12 mouse cellular contexts compared by ENCODE assay signal in genomic region chr1:71775865-71776501, GRCm38 (mm10).
DNase-seq lines count a peak whose midpoint lies in the region; ATAC-seq and TF ChIP-seq lines count a peak whose summit lies in the region.
"Had no signal": no experiment of that assay in that cellular context is flagged by ENCODE, and none has a peak within 500 bp of the region (broad histone marks: within the 10 kb centered on the region; RNA-seq: fewer than 3 reads in every experiment).

No protein-coding gene starts in this region.

- no peak for TF ChIP-seq CTCF in lung, adult 2 months (IDR thresholded peaks at IDR 0.05; ENCODE audit: insufficient read depth, low read length)

- ATAC-seq in forebrain, embryonic 13.5 days: no peak
- no peak for ATAC-seq in forebrain, embryonic 11.5 days (replicated peaks; ENCODE audit: low FRiP score)
- ATAC-seq in embryonic facial prominence, embryonic 12.5 days (ENCODE audit: insufficient number of reproducible peaks, insufficient read depth, low FRiP score, low TSS enrichment): no peak; the same call in 1 of the 2 replicates
- ATAC-seq in midbrain, embryonic 15.5 days (replicated peaks): no peak

- H3K9ac ChIP-seq in forebrain, embryonic 13.5 days: no peak overlapping the region
- no peak overlapping the region for H3K9ac ChIP-seq in forebrain, embryonic 11.5 days (ENCODE audit: low read length)
- no peak overlapping the region for H3K9ac ChIP-seq in embryonic facial prominence, embryonic 12.5 days
- H3K9ac ChIP-seq in midbrain, embryonic 15.5 days: no peak overlapping the region

- no peak for DNase-seq in forebrain, embryonic 11.5 days (ENCODE audit: low spot score)
- no peak for DNase-seq in lung, adult 2 months
- DNase-seq in lung, postnatal 10 days: no peak
- no peak for DNase-seq in adrenal gland, postnatal 10 days
- no peak for DNase-seq in B cell, adult 2 months
- DNase-seq: adrenal gland, postnatal 36 days; heart, postnatal 4 days had no signal

- H3K4me2 ChIP-seq in forebrain, embryonic 13.5 days: peak overlapping the region; percentile 36
- H3K4me2 ChIP-seq in forebrain, embryonic 11.5 days (ENCODE audit: low read depth, low read length, severe bottlenecking): no peak overlapping the region
- H3K4me2 ChIP-seq in embryonic facial prominence, embryonic 12.5 days (replicated peaks): peak overlapping the region; percentile 32
- peak overlapping the region; percentile 24; the same call in 1 of the 2 replicates for H3K4me2 ChIP-seq in midbrain, embryonic 15.5 days

- no peak overlapping the region for H3K4me3 ChIP-seq in forebrain, embryonic 13.5 days
- no peak overlapping the region for H3K4me3 ChIP-seq in forebrain, embryonic 11.5 days (ENCODE audit: low read depth, low read length)
- peak overlapping the region; percentile 34 for H3K4me3 ChIP-seq in lung, adult 2 months (replicated peaks; ENCODE audit: extremely low read depth, low read depth, low read length)
- 0 out of 2 replicates have a peak overlapping the region, but pooled peaks have one; percentile 7 for H3K4me3 ChIP-seq in embryonic facial prominence, embryonic 12.5 days
- no peak overlapping the region for H3K4me3 ChIP-seq in midbrain, embryonic 15.5 days
- H3K4me3 ChIP-seq: megakaryocyte, embryonic 14.5 days had no signal

- no peaks in the 10 kb centered on the region for H3K27me3 ChIP-seq in forebrain, embryonic 13.5 days
- no peaks in the 10 kb centered on the region for H3K27me3 ChIP-seq in forebrain, embryonic 11.5 days (ENCODE audit: control insufficient read depth, insufficient read depth, low read length)
- no peaks in the 10 kb centered on the region for H3K27me3 ChIP-seq in embryonic facial prominence, embryonic 12.5 days
- no peaks in the 10 kb centered on the region for H3K27me3 ChIP-seq in midbrain, embryonic 15.5 days (replicated peaks)
- H3K27me3 ChIP-seq: megakaryocyte, embryonic 14.5 days had no signal

- H3K36me3 ChIP-seq in forebrain, embryonic 13.5 days (ENCODE audit: poor library complexity, severe bottlenecking): no peaks in the 10 kb centered on the region
- no peaks in the 10 kb centered on the region for H3K36me3 ChIP-seq in forebrain, embryonic 11.5 days (ENCODE audit: control insufficient read depth, insufficient read depth, low read length)
- no peaks in the 10 kb centered on the region for H3K36me3 ChIP-seq in embryonic facial prominence, embryonic 12.5 days
- H3K36me3 ChIP-seq in midbrain, embryonic 15.5 days (replicated peaks): no peaks in the 10 kb centered on the region

- no peak for TF ChIP-seq POLR2A in lung, adult 2 months (IDR thresholded peaks at IDR 0.05; ENCODE audit: borderline replicate concordance, extremely low read depth, low read depth, low read length)

- no peaks in the 10 kb centered on the region for H3K9me3 ChIP-seq in forebrain, embryonic 13.5 days (replicated peaks)
- H3K9me3 ChIP-seq in forebrain, embryonic 11.5 days (ENCODE audit: control insufficient read depth, low read length): no peaks in the 10 kb centered on the region
- no peaks in the 10 kb centered on the region for H3K9me3 ChIP-seq in embryonic facial prominence, embryonic 12.5 days
- H3K9me3 ChIP-seq in midbrain, embryonic 15.5 days: no peaks in the 10 kb centered on the region

- 61% methylated on average over 19 of the region's 19 CpGs for WGBS in forebrain, embryonic 13.5 days
- WGBS in forebrain, embryonic 11.5 days: 76% methylated on average over 19 of the region's 19 CpGs
- 51% methylated on average over 19 of the region's 19 CpGs for WGBS in lung, adult 2 months
- 51% methylated on average over 19 of the region's 19 CpGs for WGBS in embryonic facial prominence, embryonic 12.5 days
- WGBS in midbrain, embryonic 15.5 days: 67% methylated on average over 19 of the region's 19 CpGs

- no peaks in the 10 kb centered on the region for H3K4me1 ChIP-seq in forebrain, embryonic 13.5 days
- no peaks in the 10 kb centered on the region for H3K4me1 ChIP-seq in forebrain, embryonic 11.5 days (replicated peaks; ENCODE audit: control insufficient read depth, insufficient read depth, low read length)
- H3K4me1 ChIP-seq in lung, adult 2 months (ENCODE audit: control insufficient read depth, insufficient read depth, low read length): no peaks in the 10 kb centered on the region
- peaks cover 10% of the 10 kb centered on the region for H3K4me1 ChIP-seq in embryonic facial prominence, embryonic 12.5 days
- H3K4me1 ChIP-seq in midbrain, embryonic 15.5 days: peaks cover 9% of the 10 kb centered on the region
- H3K4me1 ChIP-seq: megakaryocyte, embryonic 14.5 days had no signal

- H3K27ac ChIP-seq in forebrain, embryonic 13.5 days: 0 out of 2 replicates have a peak overlapping the region, but pooled peaks have one; percentile 48
- no peak overlapping the region for H3K27ac ChIP-seq in forebrain, embryonic 11.5 days (ENCODE audit: low read depth, low read length)
- H3K27ac ChIP-seq in embryonic facial prominence, embryonic 12.5 days: peak overlapping the region; percentile 67; the same call in 1 of the 2 replicates
- peak overlapping the region; percentile 45; the same call in 1 of the 2 replicates for H3K27ac ChIP-seq in midbrain, embryonic 15.5 days
- H3K27ac ChIP-seq: kidney, postnatal 0 days had no signal

Comparison
In these comparisons a context has a peak if more than half of its experiments do, and no peak if none do; other contexts are left out.
1. H3K4me3 ChIP-seq: peak in lung, adult 2 months (single experiment) and embryonic facial prominence, embryonic 12.5 days (single experiment); none in forebrain, embryonic 13.5 days (single experiment), forebrain, embryonic 11.5 days (single experiment) and midbrain, embryonic 15.5 days (single experiment).